Mouse (Mus musculus): ENCODE data around the gene Slc8a2. TPM values are rescaled to one million over a fixed set of nuclear protein-coding genes. Genes with fewer than 3 reads are reported as not detected.

The Slc8a2 gene
- polyA plus RNA-seq, 1 experiment from 2014 or later: 0.25 TPM

GRCm38 (mm10) chr7:16117100-16117499 is 12.5 kb upstream of the Slc8a2 start:
- Histone ChIP-seq H3K4me2 (ENCODE audit: low read depth, low read length) (no peak overlapping the region), H3K27ac (ENCODE audit: low read length) (no peak overlapping the region), H3K4me1 (ENCODE audit: control insufficient read depth, insufficient read depth, low read length) (no peaks in the 10 kb centered on the region; the same call in 1 of the 2 replicates), H3K27me3 (ENCODE audit: control insufficient read depth, insufficient read depth, low read length) (no peaks in the 10 kb centered on the region), H3K9ac (ENCODE audit: low read length) (no peak overlapping the region), H3K36me3 (ENCODE audit: control insufficient read depth, insufficient read depth, low read length) (peaks cover 21% of the 10 kb centered on the region; the same call in 1 of the 2 replicates), H3K9me3 (replicated peaks; ENCODE audit: control insufficient read depth, low read length) (no peaks in the 10 kb centered on the region), H3K4me3 (replicated peaks; ENCODE audit: low read length) (no peak overlapping the region)
- no peak for ATAC-seq (ENCODE audit: insufficient read depth, low FRiP score)
- WGBS: 89% methylated on average over 3 of the region's 3 CpGs

DNA sequence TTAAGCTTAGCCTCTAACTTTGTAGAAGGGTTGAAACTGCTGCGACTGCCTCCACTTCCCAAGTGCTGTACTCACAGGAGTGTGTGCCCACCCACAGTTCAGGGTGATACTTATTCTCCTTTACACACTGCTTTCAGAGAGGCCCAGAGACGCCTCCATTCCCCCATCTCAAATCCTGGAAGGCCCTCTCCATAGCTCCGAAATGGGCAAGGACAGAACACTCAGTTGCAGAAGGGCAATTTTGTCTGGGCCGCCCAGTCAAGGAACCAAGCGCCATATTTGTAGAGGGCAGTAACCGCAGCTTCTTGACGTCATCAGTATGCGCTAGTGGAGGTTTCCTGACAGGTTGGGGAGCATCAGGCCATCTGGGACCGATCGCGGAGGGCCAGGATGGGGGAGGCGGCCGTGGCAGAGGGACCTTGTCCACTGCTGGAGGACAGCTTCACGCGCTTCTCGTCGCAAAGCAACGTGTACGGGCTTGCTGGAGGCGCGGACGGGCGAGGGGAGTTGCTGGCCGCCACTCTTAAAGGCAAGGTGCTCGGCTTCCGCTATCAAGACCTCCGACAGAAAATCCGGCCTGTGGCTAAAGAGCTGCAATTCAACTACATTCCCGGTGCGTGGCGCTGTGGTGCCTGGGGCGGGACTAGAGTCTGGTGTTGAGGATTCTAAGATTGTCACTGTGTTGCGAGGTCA is 9.9 kb upstream of the Slc8a2 start, which contains the start of gene Kptn:
Kptn (plus strand) TSS at position 327 of the 693 bp plus-strand sequence.
- H3K4me1 ChIP-seq (ENCODE audit: control insufficient read depth, insufficient read depth, low read length): no peaks in the 10 kb centered on the region; the same call in 1 of the 2 replicates
- peaks cover 13% of the 10 kb centered on the region; the same call in 1 of the 2 replicates for H3K36me3 ChIP-seq (ENCODE audit: control insufficient read depth, insufficient read depth, low read length)
- no peaks in the 10 kb centered on the region for H3K9me3 ChIP-seq (replicated peaks; ENCODE audit: control insufficient read depth, low read length)
- peak within 1 kb of the TSS; percentile 77 for H3K4me3 ChIP-seq (replicated peaks; ENCODE audit: low read length)
- H3K27me3 ChIP-seq (ENCODE audit: control insufficient read depth, insufficient read depth, low read length): no peaks in the 10 kb centered on the region
- H3K27ac ChIP-seq (ENCODE audit: low read length): peak within 1 kb of the TSS; percentile 77
- peak within 1 kb of the TSS; percentile 87 for H3K9ac ChIP-seq (ENCODE audit: low read length)
- H3K4me2 ChIP-seq (ENCODE audit: low read depth, low read length): peak within 1 kb of the TSS; percentile 66
- peak; percentile 84 for ATAC-seq (ENCODE audit: insufficient read depth, low FRiP score)
- under 1% methylated on average over 33 of the region's 33 CpGs for WGBS

DNA sequence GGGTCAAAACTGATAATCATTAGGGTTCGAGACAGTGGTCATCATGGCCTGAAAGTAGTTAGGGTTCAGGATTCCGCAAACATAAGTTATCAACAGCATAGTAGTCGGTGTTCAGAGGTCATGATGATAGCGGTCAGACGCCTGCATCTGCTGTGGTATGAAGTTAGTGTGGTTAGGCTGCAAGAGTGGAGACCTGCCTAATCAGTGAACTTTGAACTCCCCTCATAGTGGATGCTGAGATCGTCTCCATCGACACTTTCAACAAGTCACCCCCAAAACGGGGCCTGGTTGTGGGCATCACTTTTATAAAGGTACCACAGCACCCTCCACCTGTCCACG is 9.4 kb upstream of the Slc8a2 start:
- Histone ChIP-seq H3K4me2 (ENCODE audit: low read depth, low read length) (peak overlapping the region; percentile 66), H3K4me3 (replicated peaks; ENCODE audit: low read length) (peak overlapping the region; percentile 77), H3K9ac (ENCODE audit: low read length) (peak overlapping the region; percentile 87), H3K27me3 (ENCODE audit: control insufficient read depth, insufficient read depth, low read length) (no peaks in the 10 kb centered on the region), H3K36me3 (ENCODE audit: control insufficient read depth, insufficient read depth, low read length) (peaks cover 7% of the 10 kb centered on the region; the same call in 1 of the 2 replicates), H3K4me1 (ENCODE audit: control insufficient read depth, insufficient read depth, low read length) (no peaks in the 10 kb centered on the region; the same call in 1 of the 2 replicates), H3K27ac (ENCODE audit: low read length) (no peak overlapping the region), H3K9me3 (replicated peaks; ENCODE audit: control insufficient read depth, low read length) (no peaks in the 10 kb centered on the region)
- WGBS: 41% methylated on average over 9 of the region's 9 CpGs
- no peak; the same call in 1 of the 2 replicates for ATAC-seq (ENCODE audit: insufficient read depth, low FRiP score)

- H3K4me3 ChIP-seq (replicated peaks; ENCODE audit: low read length): no peak overlapping the region
- 73% methylated on average over 9 of the region's 9 CpGs for WGBS
- H3K9ac ChIP-seq (ENCODE audit: low read length): no peak overlapping the region
- H3K27ac ChIP-seq (ENCODE audit: low read length): no peak overlapping the region
- ATAC-seq (ENCODE audit: insufficient read depth, low FRiP score): no peak
- H3K27me3 ChIP-seq (ENCODE audit: control insufficient read depth, insufficient read depth, low read length): no peaks in the 10 kb centered on the region
- H3K36me3 ChIP-seq (ENCODE audit: control insufficient read depth, insufficient read depth, low read length): no peaks in the 10 kb centered on the region
- peaks cover 13% of the 10 kb centered on the region for H3K4me1 ChIP-seq (ENCODE audit: control insufficient read depth, insufficient read depth, low read length)
- H3K4me2 ChIP-seq (ENCODE audit: low read depth, low read length): no peak overlapping the region
- H3K9me3 ChIP-seq (replicated peaks; ENCODE audit: control insufficient read depth, low read length): no peaks in the 10 kb centered on the region
Observed at GRCm38 (mm10) chr7:16125829-16126228, 3.8 kb upstream of the Slc8a2 start.

- no peaks in the 10 kb centered on the region for H3K36me3 ChIP-seq (ENCODE audit: control insufficient read depth, insufficient read depth, low read length)
- no peak overlapping the region for H3K27ac ChIP-seq (ENCODE audit: low read length)
- H3K9ac ChIP-seq (ENCODE audit: low read length): no peak overlapping the region
- H3K4me2 ChIP-seq (ENCODE audit: low read depth, low read length): no peak overlapping the region
- no peaks in the 10 kb centered on the region for H3K9me3 ChIP-seq (replicated peaks; ENCODE audit: control insufficient read depth, low read length)
- H3K4me1 ChIP-seq (ENCODE audit: control insufficient read depth, insufficient read depth, low read length): peaks cover 31% of the 10 kb centered on the region
- ATAC-seq (ENCODE audit: insufficient read depth, low FRiP score): no peak
- 75% methylated on average over 6 of the region's 6 CpGs for WGBS
- no peak overlapping the region for H3K4me3 ChIP-seq (replicated peaks; ENCODE audit: low read length)
- H3K27me3 ChIP-seq (ENCODE audit: control insufficient read depth, insufficient read depth, low read length): no peaks in the 10 kb centered on the region
Observed at GRCm38 (mm10) chr7:16128344-16128743, 1.3 kb upstream of the Slc8a2 start.

DNA sequence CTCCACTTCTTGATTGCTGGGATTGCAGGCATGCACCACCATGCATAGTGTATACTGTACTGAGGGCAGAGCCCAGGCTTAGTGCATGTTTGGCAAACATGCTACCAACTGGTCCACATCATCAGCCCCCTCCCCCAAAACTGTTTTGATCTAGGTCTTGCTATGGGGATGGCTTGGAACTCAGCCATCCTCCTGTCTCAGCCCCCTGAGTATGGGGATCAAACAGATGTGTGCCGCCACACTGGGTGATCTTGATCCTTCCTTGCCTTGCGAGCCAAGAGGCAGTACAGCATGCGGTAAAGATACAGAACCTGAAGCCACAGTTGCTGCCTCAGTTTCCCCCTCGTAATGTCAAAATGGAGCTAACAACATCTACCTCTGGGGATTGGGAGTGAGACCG is 727 bp upstream of the Slc8a2 start:
- H3K36me3 ChIP-seq (ENCODE audit: control insufficient read depth, insufficient read depth, low read length): no peaks in the 10 kb centered on the region
- H3K4me3 ChIP-seq (replicated peaks; ENCODE audit: low read length): no peak overlapping the region
- 67% methylated on average over 5 of the region's 5 CpGs for WGBS
- H3K4me2 ChIP-seq (ENCODE audit: low read depth, low read length): peak overlapping the region; percentile 83
- H3K4me1 ChIP-seq (ENCODE audit: control insufficient read depth, insufficient read depth, low read length): peaks cover 31% of the 10 kb centered on the region
- peak overlapping the region; percentile 69; the same call in 1 of the 2 replicates for H3K27ac ChIP-seq (ENCODE audit: low read length)
- no peaks in the 10 kb centered on the region for H3K27me3 ChIP-seq (ENCODE audit: control insufficient read depth, insufficient read depth, low read length)
- no peak overlapping the region for H3K9ac ChIP-seq (ENCODE audit: low read length)
- no peak for ATAC-seq (ENCODE audit: insufficient read depth, low FRiP score)
- H3K9me3 ChIP-seq (replicated peaks; ENCODE audit: control insufficient read depth, low read length): no peaks in the 10 kb centered on the region

GRCm38 (mm10) chr7:16129846-16130691 is 443 bp downstream of the Slc8a2 start:
- H3K27ac ChIP-seq (ENCODE audit: low read length): peak overlapping the region; percentile 69
- H3K27me3 ChIP-seq (ENCODE audit: control insufficient read depth, insufficient read depth, low read length): no peaks in the 10 kb centered on the region
- WGBS: 2% methylated on average over 36 of the region's 38 CpGs
- ATAC-seq (ENCODE audit: insufficient read depth, low FRiP score): peak; percentile 88
- no peaks in the 10 kb centered on the region for H3K36me3 ChIP-seq (ENCODE audit: control insufficient read depth, insufficient read depth, low read length)
- no peaks in the 10 kb centered on the region for H3K9me3 ChIP-seq (replicated peaks; ENCODE audit: control insufficient read depth, low read length)
- H3K9ac ChIP-seq (ENCODE audit: low read length): peak overlapping the region; percentile 81
- peak overlapping the region; percentile 83 for H3K4me2 ChIP-seq (ENCODE audit: low read depth, low read length)
- H3K4me1 ChIP-seq (ENCODE audit: control insufficient read depth, insufficient read depth, low read length): peaks cover 31% of the 10 kb centered on the region
- peak overlapping the region; percentile 61 for H3K4me3 ChIP-seq (replicated peaks; ENCODE audit: low read length)

GRCm38 (mm10) chr7:16130956-16131634 is 1.5 kb downstream of the Slc8a2 start:
- H3K4me3 ChIP-seq (replicated peaks; ENCODE audit: low read length): peak overlapping the region; percentile 61
- ATAC-seq (ENCODE audit: insufficient read depth, low FRiP score): no peak
- no peaks in the 10 kb centered on the region for H3K36me3 ChIP-seq (ENCODE audit: control insufficient read depth, insufficient read depth, low read length)
- H3K9me3 ChIP-seq (replicated peaks; ENCODE audit: control insufficient read depth, low read length): no peaks in the 10 kb centered on the region
- H3K9ac ChIP-seq (ENCODE audit: low read length): peak overlapping the region; percentile 81; the same call in 1 of the 2 replicates
- H3K4me1 ChIP-seq (ENCODE audit: control insufficient read depth, insufficient read depth, low read length): peaks cover 31% of the 10 kb centered on the region
- H3K27ac ChIP-seq (ENCODE audit: low read length): 0 out of 2 replicates have a peak overlapping the region, but pooled peaks have one; percentile 2
- no peaks in the 10 kb centered on the region for H3K27me3 ChIP-seq (ENCODE audit: control insufficient read depth, insufficient read depth, low read length)
- peak overlapping the region; percentile 83 for H3K4me2 ChIP-seq (ENCODE audit: low read depth, low read length)
- 24% methylated on average over 13 of the region's 13 CpGs for WGBS

Data from stomach, embryonic 16.5 days (tissue).